Mouse (Mus musculus) stomach, postnatal 0 days (tissue): ENCODE data around the gene Adamtsl1.

Source experiments
- CTCF ChIP-seq: IDR thresholded peaks from 2 replicates; pipeline ENCODE4 v1.5.1; 2016; ENCODE audit warnings: antibody characterized with exemption, low read depth, mild to moderate bottlenecking, moderate library complexity
- EP300 ChIP-seq: optimal IDR thresholded peaks from 2 replicates; pipeline ENCODE3; 2016; ENCODE audit warnings: antibody characterized with exemption

DNA sequence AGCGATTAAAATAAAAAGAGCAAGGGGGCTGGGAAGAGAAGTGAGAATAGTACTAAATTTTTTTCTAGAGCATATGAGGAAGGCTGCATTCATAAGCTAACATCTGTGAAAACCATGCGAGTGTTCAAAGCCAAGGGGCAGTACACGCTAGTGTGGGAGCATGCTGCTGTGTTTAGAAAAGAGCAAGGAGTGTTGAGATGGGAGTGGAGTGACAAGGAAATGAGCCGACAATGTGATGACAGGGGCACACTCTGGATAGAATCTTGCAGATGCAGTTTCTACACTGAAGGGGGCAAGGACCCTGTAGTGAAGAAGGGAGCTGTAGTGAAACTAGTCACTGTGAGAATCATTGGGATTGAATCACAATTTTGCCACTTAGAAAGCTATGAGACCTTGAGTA, 172.2 kb downstream of the Adamtsl1 start:
- TF ChIP-seq CTCF (no peak), EP300 (no peak)
